Mouse (Mus musculus): ENCODE measurements at regions not wholly inside any gene's neighbourhood (a gene's known extent, or its start where the extent isn't known, plus 50 kb on each side); places are given as distances from the start of the nearest gene placed in this dataset.

GRCm38 (mm10) chr4:54027565-54028237 is 201.9 kb downstream of the Tmem38b start:
- DNase-seq (ENCODE audit: low read depth) = peak; percentile 8

DNA sequence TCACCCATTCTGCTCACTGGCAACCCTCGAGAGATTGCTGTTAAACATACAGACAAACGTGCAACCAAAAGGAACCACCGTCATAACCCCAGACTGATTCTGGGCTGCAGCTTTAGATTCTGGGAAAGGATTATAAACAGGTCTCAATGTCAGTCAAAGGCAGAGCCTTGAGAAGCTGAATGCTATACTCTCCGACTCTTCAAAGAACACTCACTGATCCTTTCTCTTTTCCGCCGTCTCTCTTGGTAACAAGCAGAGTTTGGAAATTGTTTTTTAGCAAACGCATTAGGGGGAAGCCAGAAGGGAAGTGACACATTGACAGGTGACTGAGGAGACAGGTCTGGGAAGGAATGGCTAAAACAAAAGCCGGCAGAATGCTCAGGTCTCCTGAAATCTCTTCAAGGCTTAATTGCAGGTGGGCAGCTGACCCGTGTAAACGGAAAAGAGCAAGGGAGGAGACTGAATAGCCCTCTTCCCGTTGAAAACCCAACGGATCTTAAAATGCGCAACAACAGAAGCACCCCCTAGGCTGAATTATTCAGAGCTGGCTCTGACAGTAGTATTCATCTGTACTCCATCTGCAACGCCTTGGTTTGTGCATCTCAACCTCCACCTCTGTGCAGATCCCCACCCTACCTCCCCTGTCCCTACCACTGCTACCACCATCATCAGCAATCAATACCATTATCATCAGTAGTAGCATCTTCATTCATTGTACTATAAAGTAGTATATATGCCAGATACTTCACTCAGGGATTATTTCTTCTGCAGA is 219.6 kb downstream of the Tmem38b start:
- no peak for DNase-seq (ENCODE audit: low read depth)

GRCm38 (mm10) chr4:54064331-54064730 is 238.5 kb downstream of the Tmem38b start:
- DNase-seq (ENCODE audit: low read depth) = no peak

DNA sequence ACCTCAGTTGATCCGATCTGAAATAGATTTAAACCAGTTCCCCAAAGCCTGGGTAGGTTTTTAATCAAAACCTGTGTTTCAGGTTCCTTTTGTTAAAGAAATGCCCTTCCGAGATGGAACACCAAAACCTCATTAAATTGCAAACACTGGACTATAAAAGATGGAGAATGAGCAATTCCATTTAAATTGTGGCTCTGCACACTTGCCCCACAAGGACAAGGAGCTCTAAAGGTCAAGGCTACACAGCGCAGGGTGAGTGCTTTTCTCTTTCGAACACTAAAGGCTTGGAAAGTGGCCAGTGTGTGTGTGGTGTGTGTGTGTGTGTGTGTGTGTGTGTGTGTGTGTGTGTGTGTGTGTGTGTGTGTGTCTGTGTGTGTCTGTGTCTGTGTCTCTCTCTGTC is 246.1 kb downstream of the Tmem38b start:
- DNase-seq (ENCODE audit: low read depth) = no peak

GRCm38 (mm10) chr4:54072482-54072881 is 246.6 kb downstream of the Tmem38b start:
- no peak for DNase-seq (ENCODE audit: low read depth)

DNA sequence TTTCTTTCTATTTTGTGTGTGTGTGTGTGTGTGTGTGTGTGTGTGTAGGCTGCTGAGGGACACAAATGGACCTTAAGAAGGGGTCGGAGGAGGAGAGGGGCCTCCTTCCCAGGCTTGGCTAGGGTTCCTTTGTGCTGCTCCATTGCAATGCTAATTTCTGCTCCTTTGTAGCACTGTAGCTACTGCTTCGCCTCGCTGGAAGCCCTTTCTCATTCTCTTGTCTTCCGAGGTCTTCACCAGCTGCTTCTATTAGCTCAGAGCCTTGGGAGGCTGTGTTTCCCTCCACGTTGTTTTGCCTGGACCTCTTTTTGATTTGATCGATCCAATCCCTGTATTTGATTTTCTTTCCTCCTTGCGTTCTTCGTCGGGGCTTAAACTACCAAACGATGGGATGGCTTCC is 247.1 kb downstream of the Tmem38b start:
- DNase-seq (ENCODE audit: low read depth) = no peak

DNA sequence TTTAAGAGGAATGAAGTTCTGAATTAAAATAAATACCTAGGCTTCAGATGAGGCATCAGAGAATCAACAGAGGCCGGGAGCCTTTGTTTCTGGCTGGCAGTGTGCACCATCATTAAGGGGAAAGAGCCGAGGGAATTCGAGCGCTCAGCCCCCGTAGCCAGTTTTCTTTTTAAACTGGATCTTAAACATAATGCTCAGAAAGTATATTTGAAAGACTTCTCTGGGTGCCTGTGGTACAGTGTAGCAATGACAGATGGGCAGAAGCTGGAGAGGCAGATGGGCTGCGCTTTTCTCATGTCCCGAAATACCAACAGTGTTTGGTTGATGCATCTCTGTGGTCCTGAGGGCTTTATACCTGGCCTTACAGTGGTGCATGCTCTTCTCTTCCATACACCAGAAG is 247.6 kb downstream of the Tmem38b start:
- no peak for DNase-seq (ENCODE audit: low read depth)

DNA sequence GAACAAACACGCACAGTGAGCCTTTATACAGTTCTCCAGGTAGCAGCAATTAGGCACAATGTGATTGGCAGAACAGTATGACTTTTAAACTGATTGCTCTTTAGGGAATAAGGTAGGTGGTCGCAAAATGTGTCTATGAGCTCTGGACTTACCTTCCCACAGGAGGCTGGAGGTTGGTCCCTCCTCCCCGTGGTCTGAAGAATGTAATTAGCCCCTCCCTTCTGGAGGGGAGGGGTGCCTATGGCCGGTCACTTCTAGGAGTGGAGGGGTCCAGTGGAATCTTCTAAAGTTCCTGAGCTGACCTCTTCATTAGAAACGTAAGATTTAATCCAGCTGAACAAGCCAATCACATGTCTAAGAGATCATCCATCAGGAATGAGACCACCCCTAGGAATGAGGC is 248.4 kb downstream of the Tmem38b start:
- no peak for DNase-seq (ENCODE audit: low read depth)

- no peak for DNase-seq (ENCODE audit: low read depth)
Measured at GRCm38 (mm10) chr4:54080526-54080925, 254.7 kb downstream of the Tmem38b start.

DNA sequence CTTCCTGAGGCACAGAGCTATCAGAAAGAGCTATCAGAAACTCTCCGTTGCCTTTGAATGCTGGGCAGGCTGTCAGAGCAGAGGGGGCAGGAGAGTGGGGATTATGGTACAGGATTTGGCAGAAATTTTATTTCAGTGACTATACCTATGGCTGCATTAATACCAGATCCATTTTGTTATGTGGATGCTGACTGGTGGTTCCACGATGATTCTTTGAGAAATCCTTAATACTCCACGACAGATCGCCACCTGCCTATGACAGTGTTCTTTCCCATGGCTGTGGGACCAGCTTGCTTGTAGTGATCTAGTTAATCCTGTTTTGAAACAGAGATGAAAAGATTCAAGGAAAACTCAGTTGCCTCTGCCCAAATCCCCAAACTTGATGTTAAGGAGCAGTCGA is 255.6 kb downstream of the Tmem38b start:
- DNase-seq (ENCODE audit: low read depth) = no peak

DNA sequence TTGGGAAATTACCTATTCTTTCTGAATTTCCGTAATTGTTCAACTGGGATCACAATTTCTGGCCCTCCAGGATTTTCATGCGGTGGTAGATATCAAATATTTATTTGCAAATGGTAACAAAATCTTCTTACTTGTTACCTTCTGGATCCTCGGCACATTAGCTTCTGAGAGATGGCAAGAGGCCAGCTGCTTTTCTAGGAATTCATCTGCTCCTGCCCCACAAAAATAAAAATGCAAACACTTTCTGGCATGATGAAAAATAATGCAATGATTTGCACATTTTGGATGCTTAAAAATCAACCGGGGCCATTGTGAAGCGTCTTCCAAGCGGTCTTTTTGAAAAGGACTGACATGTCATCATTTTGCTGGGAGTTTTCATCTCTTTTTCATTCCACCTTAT is 258.9 kb downstream of the Tmem38b start:
- DNase-seq (ENCODE audit: low read depth) = no peak

DNA sequence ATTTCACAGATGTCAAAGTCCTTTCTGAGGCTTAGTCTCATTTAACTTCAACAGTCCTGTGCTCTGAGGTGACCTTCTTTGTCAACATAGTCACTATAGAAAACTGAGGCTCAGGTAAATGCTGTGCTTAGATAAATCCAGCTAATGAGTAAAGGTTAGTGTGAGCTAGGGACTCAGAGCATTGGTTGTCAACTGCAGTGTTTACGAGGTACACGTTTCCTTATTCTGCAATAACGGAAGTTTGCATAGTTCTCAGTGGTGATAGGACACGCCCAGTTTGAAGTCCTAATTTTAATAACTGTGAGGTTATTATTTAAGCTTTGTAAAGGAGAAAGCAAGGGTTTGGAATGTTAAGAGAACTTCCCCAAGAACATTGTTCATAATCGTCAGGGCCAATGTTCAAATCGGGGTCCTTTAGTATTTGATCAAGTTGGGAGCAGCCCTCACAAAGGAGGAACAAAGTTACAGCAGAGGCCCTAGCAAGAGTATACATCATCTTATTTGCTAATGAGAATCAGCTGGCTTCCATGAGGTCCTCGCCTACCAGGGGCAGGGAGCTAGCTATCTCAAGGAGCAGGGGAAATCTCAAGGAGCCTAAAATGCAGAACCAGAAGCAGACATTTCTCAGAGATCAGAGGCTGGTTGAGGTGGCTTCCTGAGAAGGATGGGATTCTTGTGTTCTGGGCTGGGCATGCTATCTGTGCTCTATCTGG is 268.6 kb downstream of the Tmem38b start:
- DNase-seq (ENCODE audit: low read depth) = no peak

- DNase-seq (ENCODE audit: low read depth) = peak; percentile 41
Measured at GRCm38 (mm10) chr4:54095200-54095930, 269.5 kb downstream of the Tmem38b start.

GRCm38 (mm10) chr4:54097543-54097942 is 271.7 kb downstream of the Tmem38b start:
- no peak for DNase-seq (ENCODE audit: low read depth)

- DNase-seq (ENCODE audit: low read depth) = no peak
Measured at GRCm38 (mm10) chr4:54100282-54100681, 274.4 kb downstream of the Tmem38b start.

DNA sequence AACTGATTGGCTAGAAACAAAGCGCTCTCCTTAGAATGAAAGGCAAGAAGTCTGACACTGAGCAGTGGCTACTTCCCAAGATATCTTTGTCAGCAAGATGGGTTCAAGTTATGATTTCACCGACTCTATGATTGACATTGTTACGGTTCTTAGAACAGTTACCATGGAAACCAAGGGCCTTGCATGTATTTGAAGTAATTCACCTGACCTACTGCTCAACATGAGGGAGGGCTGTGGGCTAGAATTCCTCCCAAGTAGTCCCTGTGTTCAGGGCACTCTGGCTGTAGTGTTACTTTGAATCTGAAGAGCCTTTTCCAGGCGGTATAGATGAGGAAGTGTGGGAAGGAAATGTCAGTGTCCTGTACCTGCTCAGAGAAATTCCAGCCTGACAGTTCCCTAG is 281.1 kb downstream of the Tmem38b start:
- no peak for DNase-seq (ENCODE audit: low read depth)

DNA sequence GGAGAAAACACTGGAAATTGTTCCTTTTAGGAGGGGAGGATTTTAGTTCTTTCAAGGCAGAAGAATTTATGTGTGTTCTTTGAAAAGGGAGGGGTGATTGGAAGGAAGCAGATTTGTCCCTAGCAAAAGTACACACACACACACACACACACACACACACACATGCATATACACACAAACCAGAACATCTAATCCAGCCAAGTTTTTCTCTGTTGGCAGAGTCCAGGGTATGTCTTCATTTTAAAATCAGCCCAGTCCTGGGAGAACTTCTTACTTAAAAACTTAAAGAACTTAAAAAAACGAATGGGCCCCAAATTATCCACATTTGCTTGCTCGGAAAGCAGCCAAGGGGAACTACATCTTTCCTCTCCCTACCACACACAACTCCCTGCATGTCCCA is 290.5 kb downstream of the Tmem38b start:
- DNase-seq (ENCODE audit: low read depth) = no peak

DNA sequence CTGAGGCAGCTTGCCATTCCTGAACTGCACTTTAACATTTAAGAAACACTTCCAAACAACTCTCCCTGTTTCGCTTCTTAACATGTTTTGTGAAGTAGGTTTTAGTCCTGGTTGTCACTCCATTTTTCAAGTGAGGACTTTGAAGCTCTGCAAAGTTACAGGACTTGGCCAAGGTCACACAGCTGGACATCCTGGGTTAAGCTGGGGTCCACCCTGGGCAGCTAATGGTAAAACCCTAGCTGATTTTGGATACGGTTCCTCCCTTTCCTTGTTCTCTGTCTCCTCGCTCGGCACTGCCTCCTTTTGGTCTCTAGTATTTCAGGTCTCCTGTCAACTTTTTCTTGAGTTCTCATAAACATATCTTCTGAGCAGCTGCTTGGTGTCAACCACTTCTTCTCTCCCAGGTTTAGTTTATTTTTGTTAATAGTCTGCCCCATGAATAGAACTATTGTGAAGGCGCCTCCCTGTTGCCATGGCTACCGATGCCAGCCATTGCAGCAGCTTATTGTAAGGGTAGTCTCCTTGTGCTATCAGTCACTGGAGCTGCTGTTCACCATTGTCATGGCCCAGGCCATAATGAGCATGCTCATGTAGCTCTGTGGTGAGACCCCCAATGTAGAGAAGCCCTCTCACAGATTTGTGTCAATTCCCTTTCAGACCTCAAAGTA is 292.5 kb downstream of the Tmem38b start:
- DNase-seq (ENCODE audit: low read depth) = no peak

DNA sequence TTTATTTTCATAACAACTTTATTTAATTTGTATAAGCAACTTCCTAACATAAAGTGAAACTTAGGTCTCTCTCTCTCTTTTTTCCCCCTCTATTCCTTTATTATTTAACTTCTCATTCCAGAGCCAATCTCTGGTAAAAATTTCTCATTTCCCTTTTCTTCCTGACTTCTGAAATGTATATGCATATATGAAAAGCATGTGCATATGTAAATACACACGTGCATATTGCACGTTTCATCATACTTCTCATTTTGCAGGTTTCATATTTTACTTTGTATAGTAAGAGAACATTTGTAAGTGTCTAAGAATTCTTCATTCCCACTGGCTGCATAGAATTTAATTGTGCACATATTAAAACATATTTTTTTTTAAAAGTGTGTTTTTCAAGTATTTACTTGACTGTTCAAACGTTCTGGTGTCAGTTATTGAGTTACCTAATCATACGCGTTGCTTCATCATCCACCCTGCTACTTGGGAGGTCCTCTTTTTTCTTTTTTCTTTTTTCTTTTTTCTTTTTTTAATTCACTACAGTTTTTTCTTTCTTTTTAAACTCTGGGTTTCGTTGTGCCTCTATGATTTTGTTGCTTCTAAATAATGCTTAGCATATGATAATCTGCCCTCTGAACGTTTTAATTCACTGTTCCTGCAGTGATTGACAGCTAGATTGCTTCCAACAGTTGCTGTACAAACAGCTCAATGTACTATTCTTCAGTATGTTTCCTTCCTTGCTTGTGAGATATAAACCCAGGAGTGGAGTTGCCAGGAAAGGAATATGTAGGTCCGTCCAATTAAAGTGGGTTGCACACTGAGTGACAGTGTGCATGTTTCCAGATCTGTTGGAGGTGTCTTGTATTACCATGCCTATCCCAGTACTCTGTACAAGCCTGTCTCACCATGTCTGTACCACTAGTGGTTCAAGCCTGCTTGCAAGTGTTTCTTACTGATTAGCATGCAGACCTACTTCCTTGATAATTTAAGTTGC is 303.2 kb downstream of the Tmem38b start:
- DNase-seq (ENCODE audit: low read depth) = no peak

GRCm38 (mm10) chr4:54156146-54156545 is 330.3 kb downstream of the Tmem38b start:
- DNase-seq (ENCODE audit: low read depth) = no peak

All from NIH3T3 (cell line).